Mouse (Mus musculus) retina, postnatal 7 days (tissue): ENCODE data around the gene Tpst2.

Source experiments
- DNase-seq: peaks from one replicate; pipeline ENCODE4 v3.0.0-alpha.2; 2012; ENCODE audit warnings: low read depth, low spot score

The Tpst2 gene

GRCm38 (mm10) chr5:112282123-112282779, 5.8 kb downstream of the Tpst2 start:
- DNase-seq = no peak

GRCm38 (mm10) chr5:112282780-112283482, 6.4 kb downstream of the Tpst2 start:
- DNase-seq = no peak

- no peak for DNase-seq
These were observed 7.2 kb downstream of the Tpst2 start for GRCm38 (mm10) chr5:112283543-112284202.

- no peak for DNase-seq
These were observed 7.7 kb downstream of the Tpst2 start for GRCm38 (mm10) chr5:112284203-112284582.

GRCm38 (mm10) chr5:112285548-112286085, 9.1 kb downstream of the Tpst2 start:
- no peak for DNase-seq

GRCm38 (mm10) chr5:112286608-112286983, 10.1 kb downstream of the Tpst2 start:
- no peak for DNase-seq

GRCm38 (mm10) chr5:112286984-112287641, 10.6 kb downstream of the Tpst2 start:
- DNase-seq = no peak

- DNase-seq = no peak
These were observed 11.2 kb downstream of the Tpst2 start for GRCm38 (mm10) chr5:112287652-112288051.

- no peak for DNase-seq
These were observed 12.0 kb downstream of the Tpst2 start for GRCm38 (mm10) chr5:112288193-112289141.

- DNase-seq = no peak
These were observed 12.7 kb downstream of the Tpst2 start for GRCm38 (mm10) chr5:112289236-112289635.

GRCm38 (mm10) chr5:112289819-112290535, 13.5 kb downstream of the Tpst2 start:
- DNase-seq = no peak

- DNase-seq = no peak
These were observed 14.0 kb downstream of the Tpst2 start for GRCm38 (mm10) chr5:112290536-112290880.

GRCm38 (mm10) chr5:112291866-112292265, 15.4 kb downstream of the Tpst2 start:
- no peak for DNase-seq

GRCm38 (mm10) chr5:112292343-112292980, 16.0 kb downstream of the Tpst2 start:
- DNase-seq = no peak

- DNase-seq = no peak
These were observed 17.3 kb downstream of the Tpst2 start for GRCm38 (mm10) chr5:112293800-112294199.

GRCm38 (mm10) chr5:112294696-112295095, 18.2 kb downstream of the Tpst2 start:
- no peak for DNase-seq

GRCm38 (mm10) chr5:112295162-112295561, 18.7 kb downstream of the Tpst2 start:
- DNase-seq = no peak

- no peak for DNase-seq
These were observed 19.1 kb downstream of the Tpst2 start for GRCm38 (mm10) chr5:112295564-112295963.

- DNase-seq = no peak
These were observed 20.1 kb downstream of the Tpst2 start for GRCm38 (mm10) chr5:112296404-112297181.
